18 mouse cellular contexts compared by ENCODE assay signal in the genomic region with DNA sequence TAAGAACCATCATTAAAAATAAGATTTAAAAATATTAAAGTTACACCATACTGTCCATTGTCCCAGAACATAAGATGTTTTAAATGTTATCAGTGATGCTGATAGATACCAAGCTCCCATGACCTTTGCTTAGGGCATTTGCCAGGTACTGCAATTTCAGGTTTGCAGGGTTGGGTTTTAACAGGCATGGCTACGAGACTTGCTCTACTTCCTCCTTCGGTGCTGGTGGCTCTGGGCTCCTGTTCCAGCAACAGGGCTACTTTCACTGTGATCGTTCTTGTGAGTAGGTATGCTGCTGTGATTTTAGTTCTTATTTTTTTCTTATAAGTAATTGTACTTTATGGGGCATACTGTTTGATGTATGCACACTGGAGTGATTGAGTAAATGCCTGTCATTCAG.
"Had no signal": no experiment of that assay in that cellular context is flagged by ENCODE, and none has a peak within 500 bp of the region (broad histone marks: within the 10 kb centered on the region; RNA-seq: fewer than 3 reads in every experiment).

No protein-coding gene starts in this region.

- H3K27ac ChIP-seq: liver, embryonic 14.5 days; midbrain, embryonic 10.5 days; midbrain, embryonic 12.5 days; neural tube, embryonic 12.5 days had no signal

- ATAC-seq: midbrain, embryonic 16.5 days had no signal

- H3K9ac ChIP-seq: liver, embryonic 14.5 days; lung, embryonic 14.5 days; neural tube, embryonic 12.5 days had no signal

- H3K27me3 ChIP-seq: midbrain, embryonic 12.5 days; neural tube, embryonic 12.5 days had no signal

- H3K36me3 ChIP-seq: midbrain, embryonic 12.5 days; neural tube, embryonic 12.5 days had no signal

- DNase-seq: lung, adult 18-20 months; lung, embryonic 14.5 days; lung, postnatal 10 days; lung, postnatal 4 days; midbrain, embryonic 14.5 days; retina, postnatal 1 day; right cerebral cortex, adult 18-20 months; right cerebral cortex, postnatal 25 days; right cerebral cortex, postnatal 4 days; spleen, adult 18-20 months; thymus, adult 18-20 months; thymus, postnatal 36 days had no signal

- H3K4me2 ChIP-seq: lung, embryonic 14.5 days; midbrain, embryonic 12.5 days; neural tube, embryonic 12.5 days had no signal

- H3K9me3 ChIP-seq: midbrain, embryonic 10.5 days; midbrain, embryonic 12.5 days; neural tube, embryonic 12.5 days had no signal

- H3K4me3 ChIP-seq: midbrain, embryonic 10.5 days; midbrain, embryonic 12.5 days; myocyte; neural tube, embryonic 12.5 days had no signal
